In genomic region chr4:99828337-99828736, GRCm38 (mm10) we compare ENCODE assay signal across 7 mouse cellular contexts. TPM values are rescaled to one million over a fixed set of nuclear protein-coding genes. Genes with fewer than 3 reads are reported as not detected.
DNase-seq lines count a peak whose midpoint lies in the region; ATAC-seq lines count a peak whose summit lies in the region.

No protein-coding gene starts in this region.

- no peak for DNase-seq in lung, postnatal 14 days
- no peak for DNase-seq in gastrocnemius, postnatal 36 days
- DNase-seq in urinary bladder, postnatal 36 days (ENCODE audit: low spot score in 2 of 2), result no peak

- no peaks in the 10 kb centered on the region for H3K36me3 ChIP-seq in lung, embryonic 16.5 days (ENCODE audit: control insufficient read depth, insufficient read depth, low read length)
- 0 out of 2 replicates have a peak, but pooled peaks cover 5% of the 10 kb centered on the region for H3K36me3 ChIP-seq in forebrain, embryonic 13.5 days (ENCODE audit: poor library complexity, severe bottlenecking)
- no peaks in the 10 kb centered on the region for H3K36me3 ChIP-seq in limb, embryonic 15.5 days
- no peaks in the 10 kb centered on the region for H3K36me3 ChIP-seq in stomach, embryonic 16.5 days (ENCODE audit: control insufficient read depth, insufficient read depth, low read length)

- peak overlapping the region; percentile 82 for H3K4me3 ChIP-seq in lung, embryonic 16.5 days (ENCODE audit: low read length)
- H3K4me3 ChIP-seq in forebrain, embryonic 13.5 days, result peak overlapping the region; percentile 74
- peak overlapping the region; percentile 76 for H3K4me3 ChIP-seq in limb, embryonic 15.5 days
- peak overlapping the region; percentile 67; the same call in 1 of the 2 replicates for H3K4me3 ChIP-seq in stomach, embryonic 16.5 days (replicated peaks; ENCODE audit: low read length)

- ATAC-seq in lung, embryonic 16.5 days (ENCODE audit: low read depth), result no peak
- no peak for ATAC-seq in forebrain, embryonic 13.5 days
- ATAC-seq in limb, embryonic 15.5 days (ENCODE audit: insufficient number of reproducible peaks, low FRiP score, low TSS enrichment, low read depth), result no peak
- no peak for ATAC-seq in stomach, embryonic 16.5 days (ENCODE audit: insufficient read depth, low FRiP score)

- no peaks in the 10 kb centered on the region for H3K9me3 ChIP-seq in lung, embryonic 16.5 days (ENCODE audit: control insufficient read depth, low read length)
- H3K9me3 ChIP-seq in forebrain, embryonic 13.5 days (replicated peaks), result no peaks in the 10 kb centered on the region
- H3K9me3 ChIP-seq in limb, embryonic 15.5 days, result no peaks in the 10 kb centered on the region
- no peaks in the 10 kb centered on the region for H3K9me3 ChIP-seq in stomach, embryonic 16.5 days (replicated peaks; ENCODE audit: control insufficient read depth, low read length)

- WGBS in lung, embryonic 16.5 days, result 53% methylated on average over 4 of the region's 4 CpGs
- WGBS in forebrain, embryonic 13.5 days, result 39% methylated on average over 4 of the region's 4 CpGs
- 57% methylated on average over 4 of the region's 4 CpGs for WGBS in limb, embryonic 15.5 days
- WGBS in stomach, embryonic 16.5 days, result 63% methylated on average over 4 of the region's 4 CpGs

- H3K27ac ChIP-seq in lung, embryonic 16.5 days (ENCODE audit: low read length), result no peak overlapping the region
- H3K27ac ChIP-seq in forebrain, embryonic 13.5 days, result no peak overlapping the region
- H3K27ac ChIP-seq in limb, embryonic 15.5 days, result no peak overlapping the region
- H3K27ac ChIP-seq in stomach, embryonic 16.5 days (ENCODE audit: low read length), result no peak overlapping the region

- H3K9ac ChIP-seq in lung, embryonic 16.5 days (ENCODE audit: low read length), result no peak overlapping the region
- peak overlapping the region; percentile 84 for H3K9ac ChIP-seq in forebrain, embryonic 13.5 days
- no peak overlapping the region for H3K9ac ChIP-seq in limb, embryonic 15.5 days
- no peak overlapping the region for H3K9ac ChIP-seq in stomach, embryonic 16.5 days (ENCODE audit: low read length)

- intact Hi-C loops in gastrocnemius, postnatal 36 days (cut with DNase I), result no loop called here

- H3K4me1 ChIP-seq in lung, embryonic 16.5 days (replicated peaks; ENCODE audit: control insufficient read depth, insufficient read depth, low read length), result peaks cover 8% of the 10 kb centered on the region
- H3K4me1 ChIP-seq in forebrain, embryonic 13.5 days, result peaks cover 13% of the 10 kb centered on the region
- peaks cover 4% of the 10 kb centered on the region; the same call in 1 of the 2 replicates for H3K4me1 ChIP-seq in limb, embryonic 15.5 days
- H3K4me1 ChIP-seq in stomach, embryonic 16.5 days (ENCODE audit: control insufficient read depth, insufficient read depth, low read length), result peaks cover 7% of the 10 kb centered on the region; the same call in 1 of the 2 replicates

- H3K27me3 ChIP-seq in lung, embryonic 16.5 days (ENCODE audit: control insufficient read depth, insufficient read depth, low read depth, low read length), result no peaks in the 10 kb centered on the region
- no peaks in the 10 kb centered on the region for H3K27me3 ChIP-seq in forebrain, embryonic 13.5 days
- no peaks in the 10 kb centered on the region for H3K27me3 ChIP-seq in limb, embryonic 15.5 days
- H3K27me3 ChIP-seq in stomach, embryonic 16.5 days (ENCODE audit: control insufficient read depth, insufficient read depth, low read length), result no peaks in the 10 kb centered on the region

- H3K4me2 ChIP-seq in lung, embryonic 16.5 days (ENCODE audit: low read depth, low read length), result peak overlapping the region; percentile 81
- peak overlapping the region; percentile 68 for H3K4me2 ChIP-seq in forebrain, embryonic 13.5 days
- H3K4me2 ChIP-seq in limb, embryonic 15.5 days, result peak overlapping the region; percentile 68
- peak overlapping the region; percentile 71 for H3K4me2 ChIP-seq in stomach, embryonic 16.5 days (ENCODE audit: low read depth, low read length)

RNA-seq across cellular contexts. Expression of gene Efcab7, which starts 0.7 kb away (rescaled TPM):
- polyA plus RNA-seq in lung, embryonic 16.5 days (2015; fragmentation: Nextera tagmentation; extraction: Ambion mirVana), result 21.4 and 22.7 TPM in 2 replicates
- polyA plus RNA-seq in forebrain, embryonic 13.5 days (2015; fragmentation: Nextera tagmentation; extraction: Ambion mirVana), result 22.3 and 28.5 TPM in 2 replicates
- 16.2 and 19.3 TPM in 2 replicates for polyA plus RNA-seq in limb, embryonic 15.5 days (2015; fragmentation: Nextera tagmentation; extraction: Ambion mirVana)
- polyA plus RNA-seq in stomach, embryonic 16.5 days (2015; fragmentation: Nextera tagmentation; extraction: Ambion mirVana), result 16.9 and 19.6 TPM in 2 replicates
- total RNA-seq in gastrocnemius, postnatal 36 days (2021), result 1 to 10 TPM; 1.1 to 2.2 TPM
